Mouse (Mus musculus): Measurements from ENCODE around the gene Atr.
"Not testable (repeated sequence)": the region's sequence is repeated elsewhere in the genome, so short reads cannot be mapped to it uniquely, and the experiment has no call there.

Gene Atr

DNA sequence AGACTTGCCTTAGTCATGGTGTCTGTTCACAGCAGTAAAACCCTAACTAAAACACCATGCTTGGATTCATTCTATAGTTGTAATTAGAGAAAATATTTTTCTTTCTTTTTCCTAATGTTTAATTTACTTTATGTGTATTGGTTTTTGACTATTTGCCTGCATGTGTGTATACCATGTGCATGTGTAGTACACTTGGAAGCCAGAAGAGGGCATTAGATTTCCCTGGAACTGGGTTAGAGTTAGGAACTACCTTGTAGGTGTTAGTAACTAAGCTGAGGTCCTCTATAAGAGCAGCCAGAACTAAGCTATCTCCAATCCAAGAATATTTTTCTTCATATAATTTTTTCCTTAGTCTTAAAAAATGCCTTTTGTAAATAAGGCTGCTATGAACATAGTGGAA lies 75.5 kb downstream of the Atr start:
- no peak for ATAC-seq (ENCODE audit: low TSS enrichment)

DNA sequence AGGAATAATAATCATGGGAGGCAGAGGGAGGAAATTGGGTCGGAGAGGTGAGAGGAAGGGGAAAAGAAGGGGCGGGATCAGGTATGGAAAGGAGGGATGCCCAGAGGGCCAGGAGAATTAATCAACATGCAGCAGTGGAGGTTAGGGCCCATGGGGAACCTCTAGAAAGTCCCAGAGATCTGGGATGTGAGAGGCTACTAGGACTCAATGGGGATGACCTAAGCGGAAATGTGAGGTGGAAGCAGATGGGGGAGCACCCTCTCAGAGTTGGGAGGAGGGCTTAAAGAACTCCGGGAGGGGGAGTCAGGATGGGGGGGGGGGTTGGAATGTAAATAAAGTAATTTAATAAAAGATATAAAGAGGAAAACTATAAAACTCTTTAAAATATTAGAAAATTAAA lies 96.3 kb downstream of the Atr start:
- no peak for ATAC-seq (ENCODE audit: low TSS enrichment)

DNA sequence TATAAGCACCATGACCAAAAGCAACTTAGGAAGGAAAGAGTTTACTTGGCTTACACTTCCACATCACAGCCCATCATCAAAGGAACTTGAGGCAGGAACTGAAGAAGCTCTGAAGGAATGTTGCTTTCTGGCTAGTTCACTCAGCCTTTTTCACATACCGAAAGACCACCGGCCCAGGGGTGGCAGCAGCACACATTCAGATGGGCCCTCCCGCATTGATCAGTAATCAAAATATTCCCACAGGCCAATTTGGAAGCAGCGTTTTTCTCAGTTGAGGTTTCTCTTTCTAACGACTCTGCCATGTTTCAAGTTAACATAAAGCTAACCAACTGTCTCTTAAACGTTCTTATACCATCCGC lies 96.8 kb downstream of the Atr start:
- peak; percentile 58 for ATAC-seq (ENCODE audit: low TSS enrichment)

DNA sequence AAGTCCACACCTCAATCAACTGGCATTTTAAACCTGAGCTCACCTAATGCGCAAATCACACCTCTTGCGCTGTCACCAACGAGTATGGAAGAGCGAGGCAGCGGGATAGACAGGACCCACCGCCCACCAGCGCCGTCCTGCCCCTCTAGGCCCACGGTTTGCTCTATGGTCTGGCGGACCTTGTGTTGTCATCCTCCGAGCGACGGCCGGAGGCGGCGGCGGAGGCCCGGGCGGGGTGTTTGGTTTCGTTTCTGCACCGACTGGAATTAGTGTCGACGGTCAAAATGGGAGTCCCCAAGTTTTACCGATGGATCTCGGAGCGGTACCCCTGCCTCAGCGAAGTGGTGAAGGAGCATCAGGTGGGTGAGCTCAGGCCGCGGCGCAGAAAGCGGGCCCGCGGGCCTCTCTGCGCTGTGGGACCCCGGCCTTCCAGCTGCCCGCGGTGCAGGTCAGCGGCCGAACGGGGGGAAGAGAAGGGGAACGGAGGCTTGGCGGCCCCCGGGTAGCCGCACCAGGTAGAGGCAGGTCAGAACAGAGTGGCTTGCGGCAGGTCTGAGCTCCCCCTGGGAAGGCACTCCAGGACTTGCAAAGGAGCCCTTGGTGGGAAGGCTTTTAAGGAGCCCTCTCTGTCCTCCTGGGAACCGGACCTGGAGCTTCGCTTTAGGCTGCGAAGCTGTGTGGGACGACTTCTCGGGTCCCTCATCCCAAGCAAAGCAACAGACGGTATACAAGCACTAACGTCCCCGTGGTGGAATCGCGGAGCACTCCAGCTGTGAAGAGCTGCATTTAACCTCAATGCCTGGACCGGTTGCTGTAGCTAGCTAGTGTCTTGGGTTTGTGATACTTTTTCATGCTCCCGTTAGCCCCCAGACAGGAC lies 97.4 kb downstream of the Atr start, which contains the start of gene Xrn1:
TSS of gene Xrn1 (plus strand) at position 176 of the 877 bp plus-strand sequence.
- ATAC-seq (ENCODE audit: low TSS enrichment), result peak; percentile 99

DNA sequence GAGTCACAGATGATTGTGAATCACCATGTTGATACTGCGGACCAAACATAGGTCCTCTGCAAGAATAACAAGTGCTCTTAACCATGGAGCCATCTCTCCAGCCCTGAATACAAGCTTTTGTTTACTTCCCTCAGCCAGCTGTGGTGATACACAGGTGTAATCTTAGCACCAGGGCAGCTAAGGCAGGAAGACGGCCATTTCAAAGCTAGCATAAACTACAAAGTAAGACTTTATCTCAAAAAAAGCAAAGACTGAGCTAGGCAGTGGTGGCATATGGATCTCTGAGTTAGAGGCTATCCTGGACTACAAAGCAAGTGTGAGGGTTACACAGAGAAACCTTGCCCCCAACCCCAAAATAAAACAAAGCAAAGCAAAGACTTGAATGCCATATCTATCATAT lies 100.2 kb downstream of the Atr start:
- no peak for ATAC-seq (ENCODE audit: low TSS enrichment)

DNA sequence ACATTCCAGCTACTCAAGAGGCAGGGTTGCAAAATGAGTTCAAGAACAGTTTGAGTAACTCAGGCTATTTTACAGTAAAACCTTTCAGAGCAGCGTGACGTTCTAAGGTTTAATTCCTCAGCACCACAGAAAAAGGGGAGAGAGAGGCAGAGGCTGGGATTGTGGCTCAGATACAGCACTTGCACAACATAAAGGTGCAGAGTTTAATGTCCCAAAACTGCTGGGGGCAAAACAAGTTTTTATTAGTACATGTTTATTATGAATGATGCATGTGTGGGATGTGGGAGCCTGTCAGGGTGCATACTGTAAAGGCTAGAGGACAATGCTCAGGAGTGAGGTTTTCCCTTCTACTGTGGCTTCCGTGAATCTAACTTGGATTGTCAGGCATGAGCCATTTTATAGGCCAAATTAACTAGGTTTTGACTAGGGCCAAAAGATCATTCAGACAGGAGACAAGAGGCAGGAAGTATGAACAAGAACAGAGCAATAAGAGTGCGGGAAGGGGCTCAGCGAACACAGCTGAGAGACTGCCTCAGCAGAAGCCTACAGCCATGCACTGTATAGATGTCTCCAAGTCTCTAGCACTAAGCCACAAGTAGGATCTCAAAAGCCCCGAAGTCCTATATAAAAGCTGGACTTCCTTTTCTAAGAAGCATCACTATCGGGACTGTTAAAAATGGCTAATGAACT lies 100.8 kb downstream of the Atr start:
- ATAC-seq (ENCODE audit: low TSS enrichment), result no peak

DNA sequence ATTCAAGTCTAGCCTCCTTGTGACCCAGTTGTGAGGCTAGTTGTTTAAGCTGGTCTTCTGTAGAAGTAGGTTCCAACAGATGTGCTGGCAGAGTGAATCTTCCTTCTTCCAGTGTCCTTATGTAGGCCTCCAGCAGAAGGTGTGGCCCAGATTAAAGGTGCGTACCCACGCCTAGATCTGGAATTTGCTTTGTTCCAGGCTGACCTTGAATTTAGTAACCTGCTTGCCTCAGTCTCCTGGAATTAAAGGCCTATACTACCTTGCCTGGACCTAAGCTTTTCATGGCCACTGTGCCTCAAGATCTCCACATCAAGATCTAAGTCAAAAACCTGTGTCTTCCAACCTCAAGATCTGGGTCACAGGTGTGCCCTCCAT lies 101.3 kb downstream of the Atr start:
- not testable (repeated sequence) for ATAC-seq (ENCODE audit: low TSS enrichment)

DNA sequence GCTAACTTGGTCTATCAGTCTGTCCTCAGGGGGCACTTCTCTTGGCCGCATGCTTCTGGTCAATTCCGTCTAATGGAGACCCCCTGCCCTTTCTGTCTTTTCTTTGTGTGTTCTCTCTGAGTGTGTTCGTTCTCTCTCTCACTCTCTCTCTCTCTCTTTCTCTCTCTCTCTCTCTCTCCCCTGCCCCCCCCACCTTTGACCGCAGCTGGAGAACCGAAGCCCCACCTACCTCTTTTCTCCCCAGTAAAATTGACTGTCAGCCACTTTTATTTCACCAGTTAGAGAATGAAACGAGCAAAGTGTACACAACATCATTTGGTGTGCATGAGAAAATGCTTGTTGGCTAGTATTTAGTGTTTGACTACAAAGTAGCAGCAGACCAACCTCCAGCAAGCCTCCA lies 101.8 kb downstream of the Atr start:
- no peak for ATAC-seq (ENCODE audit: low TSS enrichment)

DNA sequence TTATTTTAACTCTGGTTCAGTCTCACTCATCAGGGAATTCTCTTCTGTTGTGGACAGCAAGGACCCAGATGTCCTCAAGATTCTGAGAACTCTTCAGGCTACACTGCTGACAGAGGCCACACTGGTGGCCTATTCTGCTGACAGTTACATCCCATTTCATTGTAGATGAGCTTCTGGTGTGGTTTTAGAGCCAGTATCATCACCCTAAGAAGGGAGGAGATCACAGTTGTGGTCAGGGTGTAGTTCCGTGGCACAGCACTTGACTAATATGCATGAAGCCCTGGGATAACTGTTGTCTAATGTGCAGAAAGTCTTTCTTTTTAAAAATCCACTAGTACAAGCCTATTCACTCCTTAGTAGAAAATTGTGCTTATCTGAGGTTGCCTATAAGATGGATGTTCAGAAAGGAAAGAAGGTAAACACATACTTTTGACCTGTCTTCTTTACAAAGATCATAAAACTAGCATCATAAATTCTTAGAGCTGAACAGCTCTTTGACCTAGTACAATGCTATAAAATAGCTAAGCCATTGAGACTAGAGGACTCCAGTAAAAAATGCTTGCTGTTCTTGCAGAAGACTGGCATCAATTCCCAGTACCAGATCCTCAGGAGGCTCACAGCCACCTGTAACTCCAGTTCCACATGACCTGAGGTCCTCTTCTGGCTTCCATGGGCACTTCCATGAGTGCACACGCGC lies 102.5 kb downstream of the Atr start:
- ATAC-seq (ENCODE audit: low TSS enrichment), result no peak

DNA sequence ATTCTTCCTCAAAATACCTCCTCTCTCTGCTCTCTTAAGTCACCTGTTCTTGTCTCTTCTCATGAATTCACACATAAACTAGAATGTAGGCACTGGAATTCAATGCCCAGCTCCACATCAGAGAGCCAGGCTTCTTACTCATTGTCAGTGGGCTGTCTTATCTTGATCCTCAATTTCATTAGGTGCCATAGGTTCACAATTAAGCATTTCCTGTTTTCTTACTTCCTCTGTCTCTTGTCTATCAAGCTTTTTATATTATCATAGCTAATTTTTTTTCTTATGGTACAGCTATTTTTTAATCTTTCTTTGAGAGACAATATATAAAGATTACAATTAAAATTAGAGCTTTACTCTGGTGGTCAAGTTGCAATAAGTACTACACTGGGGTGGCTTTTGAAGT lies 103.7 kb downstream of the Atr start:
- ATAC-seq (ENCODE audit: low TSS enrichment), result no peak

DNA sequence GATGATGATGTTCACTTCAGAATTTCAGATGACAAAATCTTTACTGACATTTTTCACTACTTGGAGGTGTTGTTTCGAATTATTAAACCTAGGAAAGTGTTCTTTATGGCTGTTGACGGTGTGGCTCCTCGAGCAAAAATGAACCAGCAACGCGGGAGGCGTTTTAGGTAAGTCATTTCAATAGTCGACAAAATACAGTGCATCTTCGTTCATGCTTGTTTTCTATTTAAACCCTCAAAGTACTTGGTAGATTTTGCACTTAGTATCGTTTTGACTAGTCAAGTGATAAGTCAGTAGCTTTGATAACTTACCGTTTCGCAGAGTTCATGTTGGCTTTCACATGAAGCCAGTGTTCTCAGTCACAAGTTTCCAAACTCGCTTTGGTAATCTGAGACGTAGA lies 106.6 kb downstream of the Atr start:
- no peak for ATAC-seq (ENCODE audit: low TSS enrichment)

DNA sequence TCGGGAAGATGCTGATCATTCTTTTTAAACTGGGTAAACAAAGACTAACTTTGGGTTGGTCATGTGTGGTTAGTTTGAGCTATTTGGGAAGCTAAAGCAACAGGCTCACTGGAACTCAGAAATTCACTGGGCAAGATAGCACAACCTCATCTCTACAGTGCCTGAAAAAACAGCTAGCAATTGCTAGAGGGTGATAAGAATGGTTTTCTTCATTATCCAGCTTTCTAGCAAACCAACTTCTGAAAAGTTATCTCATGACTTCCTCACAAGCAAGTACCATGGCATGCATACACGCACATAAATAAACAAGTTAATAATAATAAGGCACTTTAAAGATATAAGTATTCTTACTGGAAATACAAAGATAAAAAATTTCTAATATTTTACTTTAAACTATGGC lies 120.9 kb downstream of the Atr start:
- no peak for ATAC-seq (ENCODE audit: low TSS enrichment)

DNA sequence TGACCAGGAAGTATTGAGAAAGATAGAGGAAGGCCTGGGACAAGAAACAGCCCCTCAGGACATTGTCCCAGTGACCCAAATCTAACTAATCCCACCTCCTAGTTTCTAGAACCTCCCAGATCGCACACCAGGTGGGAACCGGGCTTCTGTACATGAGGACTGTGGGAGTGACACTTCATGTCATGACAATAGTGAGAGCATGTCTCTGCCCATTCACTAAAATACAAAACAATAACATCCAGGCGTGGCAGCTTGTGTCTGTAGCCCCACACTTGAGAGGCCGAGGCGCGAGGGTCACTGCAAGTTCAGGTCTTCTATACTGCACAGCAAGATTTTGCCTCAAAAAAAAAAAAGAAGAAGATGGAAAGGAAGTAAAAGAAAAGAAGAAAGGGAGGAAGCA lies 122.5 kb downstream of the Atr start:
- no peak for ATAC-seq (ENCODE audit: low TSS enrichment)

DNA sequence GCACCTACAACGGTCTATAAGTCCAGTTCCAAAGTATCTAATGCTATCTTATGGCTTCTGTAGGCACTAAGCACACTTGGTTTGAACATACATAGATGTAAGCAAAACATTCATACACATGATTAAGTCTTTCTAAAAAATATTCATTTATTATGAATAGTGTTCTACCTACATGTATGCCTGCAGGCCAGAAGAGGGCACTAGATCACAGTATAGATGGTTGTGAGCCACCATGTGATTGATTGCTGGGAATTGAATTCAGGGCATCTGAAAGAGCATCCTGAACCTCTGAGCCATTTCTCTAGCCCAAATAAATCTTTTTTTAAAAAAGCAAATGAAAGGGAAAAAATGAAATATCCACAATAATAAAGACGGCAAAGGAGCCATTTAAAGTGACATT lies 134.9 kb downstream of the Atr start:
- no peak for ATAC-seq (ENCODE audit: low TSS enrichment)

All from frontal cortex, adult (tissue).